Mouse (Mus musculus) v-Abl transformed pro-B cells (cell line): ENCODE data around the gene Vasp.

Source experiments
- in situ Hi-C, 2 experiments: fragments of 400-800 bp; cut with MboI; formaldehyde crosslinking; loops; one replicate each; pipeline ENCODE4 v1.15.1; 2025; ENCODE audit not compliant: unreplicated experiment in 2 of 2

Gene Vasp

DNA sequence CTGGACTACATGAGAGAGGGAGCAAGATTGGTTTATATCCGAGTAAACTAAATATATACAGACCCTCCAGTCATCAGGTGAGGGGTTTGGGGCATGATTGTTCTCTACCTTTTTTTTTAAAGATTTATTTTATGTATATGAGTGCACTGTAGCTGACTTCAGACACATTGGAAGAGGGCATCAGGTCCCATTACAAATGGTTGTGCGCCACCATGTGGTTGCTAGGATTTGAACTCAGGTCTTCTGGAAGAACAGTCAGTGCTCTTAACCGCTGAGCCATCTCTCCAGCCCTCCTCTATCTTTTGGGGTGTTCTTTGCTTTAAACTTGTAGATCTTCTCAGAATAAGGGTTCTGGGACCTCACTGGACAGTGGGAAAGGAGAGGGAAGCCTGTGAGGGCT lies 51.6 kb downstream of the Vasp start:
- in situ Hi-C loops, result no loop called here

DNA sequence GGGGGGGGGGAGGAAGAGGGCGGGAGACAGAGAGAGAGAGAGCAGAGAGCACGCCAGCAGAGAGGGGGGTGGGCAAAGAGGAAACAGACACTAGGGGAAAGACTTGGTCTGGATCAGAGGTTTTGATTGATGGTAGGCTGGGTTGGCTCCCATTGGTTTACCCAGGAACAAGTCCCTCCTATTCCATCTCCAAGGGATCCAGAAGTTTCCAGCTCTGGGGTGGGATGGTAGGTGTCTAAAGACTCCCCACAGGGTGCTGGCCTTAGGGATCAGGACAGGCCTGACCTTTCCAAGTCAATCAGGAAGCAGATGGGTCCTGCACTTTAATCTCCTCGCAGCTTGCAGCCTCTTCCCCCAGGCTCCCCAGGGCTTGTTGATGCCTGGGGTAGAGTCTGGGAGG lies 53.7 kb downstream of the Vasp start:
- in situ Hi-C loops, result no loop called here

DNA sequence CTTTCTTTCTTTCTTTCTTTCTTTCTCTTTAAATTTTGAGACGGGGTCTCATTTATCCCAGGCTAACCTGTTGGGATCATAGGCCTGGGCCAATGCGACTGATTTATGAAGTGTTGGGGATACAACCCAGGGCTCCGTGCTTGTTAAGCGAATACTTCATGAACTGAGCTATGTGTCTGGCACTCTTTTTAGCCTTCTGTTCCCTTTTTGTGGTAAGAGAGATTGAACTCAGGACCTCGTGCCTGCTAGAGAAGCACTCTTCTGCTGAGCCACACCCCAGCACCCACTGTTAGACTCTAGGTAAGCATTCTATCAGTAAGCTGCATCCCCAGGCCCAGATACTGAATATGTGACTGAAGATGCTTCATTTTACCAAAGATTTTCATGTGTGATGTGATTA lies 54.1 kb downstream of the Vasp start:
- in situ Hi-C loops, result no loop called here

DNA sequence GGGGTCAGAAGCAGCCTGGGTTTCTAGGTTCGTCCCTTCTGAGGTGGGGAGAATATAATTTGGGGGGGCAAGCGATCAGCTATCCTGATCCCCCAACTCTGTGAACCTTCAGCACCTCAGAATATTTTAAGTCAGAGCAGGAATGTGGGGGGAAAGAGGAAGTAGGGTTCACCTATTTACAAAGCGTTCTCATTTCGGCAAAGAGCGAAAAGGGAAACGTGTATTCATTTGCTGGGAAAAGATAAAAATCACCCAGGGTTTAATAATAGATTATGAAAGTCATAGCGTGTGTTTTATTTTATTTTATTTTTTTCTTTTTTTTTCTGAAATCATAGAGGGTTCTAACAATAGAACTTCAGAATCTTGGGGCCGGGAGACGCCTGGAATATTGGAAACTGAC lies 56.7 kb downstream of the Vasp start:
- in situ Hi-C loops, result no loop called here

DNA sequence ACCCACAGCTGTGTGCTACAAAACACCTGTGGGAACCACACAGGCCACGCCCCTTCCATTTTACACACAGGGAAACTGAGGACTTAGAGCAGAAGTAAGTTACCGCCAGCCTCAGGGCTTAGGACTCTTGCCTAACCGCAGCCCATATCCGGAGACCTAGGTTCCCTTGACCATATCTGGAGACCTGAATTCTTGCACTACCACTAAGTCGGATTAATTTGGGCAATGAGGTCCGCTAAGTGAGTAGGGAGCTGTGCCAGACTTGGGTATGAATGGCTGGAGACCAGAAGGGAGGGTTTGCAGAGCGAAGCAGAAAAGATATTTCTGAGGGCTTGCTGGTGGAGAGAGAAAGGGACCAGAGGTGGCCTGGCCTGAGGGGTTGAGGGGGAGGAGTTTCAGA lies 57.2 kb downstream of the Vasp start:
- in situ Hi-C loops, result no loop called here

DNA sequence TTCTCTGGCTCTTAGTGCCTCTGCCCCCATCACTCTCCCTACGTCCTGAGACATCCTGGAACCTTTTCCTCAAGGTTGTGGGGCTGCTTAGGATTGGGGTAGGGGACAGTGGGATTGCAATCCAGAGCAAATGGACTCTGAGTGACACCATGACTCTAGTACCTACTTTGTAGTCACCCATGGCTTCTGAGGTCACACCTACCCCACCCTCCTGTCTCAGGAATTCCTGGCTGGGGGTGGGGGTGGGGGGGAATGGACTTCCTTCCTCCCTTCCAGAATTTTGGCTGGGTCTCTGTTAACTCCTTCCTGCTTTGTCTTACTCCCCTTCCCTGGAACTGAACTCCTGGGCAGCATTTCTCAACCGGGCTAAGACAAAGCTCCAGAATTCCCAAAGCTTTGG lies 58.2 kb downstream of the Vasp start:
- in situ Hi-C loops, result no loop called here

DNA sequence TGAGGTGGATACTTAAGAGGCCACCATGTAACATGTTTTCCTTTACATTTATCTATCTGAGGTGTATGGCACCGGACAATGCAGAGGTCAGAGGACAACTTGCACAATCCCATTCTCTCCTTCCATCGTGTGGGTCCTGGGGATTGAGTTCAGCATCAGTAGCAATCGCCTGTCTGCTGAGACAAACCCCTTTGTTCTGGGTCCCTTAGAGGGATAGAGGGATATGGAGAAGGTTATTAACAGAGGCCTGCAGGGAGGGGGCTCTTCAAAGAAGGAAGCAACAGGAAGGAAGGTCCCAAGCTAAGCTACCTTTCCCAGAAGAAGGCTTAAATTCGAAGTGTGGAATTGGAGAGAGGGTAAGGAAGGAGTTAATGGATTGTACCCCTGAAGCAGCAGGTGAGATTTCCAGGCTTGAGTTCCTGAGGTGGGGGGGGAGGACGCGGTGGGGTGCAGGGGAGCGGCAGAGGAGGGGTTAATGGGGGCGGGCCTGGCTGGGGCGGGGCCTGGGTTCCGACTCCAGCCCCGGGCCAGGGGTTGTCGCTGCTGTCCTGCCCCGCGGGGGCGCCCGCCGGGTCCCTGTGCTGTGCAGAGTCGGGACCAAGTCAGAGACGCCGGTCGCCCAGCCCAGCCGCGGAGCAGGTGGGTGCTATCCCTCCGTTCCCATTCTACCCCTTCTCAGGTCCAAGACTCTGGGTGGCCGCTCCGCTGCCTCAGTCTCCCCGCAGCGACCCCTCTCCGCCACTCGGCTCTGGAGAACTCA lies 59.4 kb downstream of the Vasp start, which contains the start of gene Gpr4:
Gene Gpr4 (plus strand): TSS at position 543 of the 760 bp plus-strand sequence.
- in situ Hi-C loops, result no loop called here

DNA sequence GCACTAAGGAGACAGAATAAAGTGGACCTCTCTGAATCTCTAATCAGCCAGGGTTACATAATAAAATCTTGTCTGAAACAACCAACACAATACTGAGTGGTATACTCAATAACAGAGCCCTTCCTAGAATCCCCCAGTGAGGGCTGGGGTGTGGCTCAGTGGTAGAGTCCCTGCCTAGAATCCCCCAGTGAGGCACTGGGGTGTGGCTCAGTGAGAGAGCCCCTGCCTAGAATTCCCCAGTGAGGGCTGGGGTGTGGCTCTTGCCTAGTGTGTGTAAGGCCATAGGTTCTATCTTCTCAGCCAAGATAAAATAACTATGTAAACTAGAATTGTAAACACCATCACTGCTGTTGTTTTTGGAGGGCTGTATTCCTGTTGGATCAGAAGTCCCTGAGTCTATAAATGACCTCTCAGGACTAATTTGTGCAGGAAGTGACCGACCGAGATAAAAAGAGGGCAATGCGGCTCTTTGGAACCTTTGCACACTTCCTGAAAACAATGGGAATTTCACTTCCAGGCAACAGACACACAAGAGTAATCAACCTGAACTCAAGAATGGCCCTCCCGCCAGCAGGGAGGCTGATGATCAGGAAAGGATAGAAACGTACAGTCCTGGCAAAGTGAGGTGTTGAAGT lies 60.5 kb downstream of the Vasp start:
- in situ Hi-C loops, result no loop called here

DNA sequence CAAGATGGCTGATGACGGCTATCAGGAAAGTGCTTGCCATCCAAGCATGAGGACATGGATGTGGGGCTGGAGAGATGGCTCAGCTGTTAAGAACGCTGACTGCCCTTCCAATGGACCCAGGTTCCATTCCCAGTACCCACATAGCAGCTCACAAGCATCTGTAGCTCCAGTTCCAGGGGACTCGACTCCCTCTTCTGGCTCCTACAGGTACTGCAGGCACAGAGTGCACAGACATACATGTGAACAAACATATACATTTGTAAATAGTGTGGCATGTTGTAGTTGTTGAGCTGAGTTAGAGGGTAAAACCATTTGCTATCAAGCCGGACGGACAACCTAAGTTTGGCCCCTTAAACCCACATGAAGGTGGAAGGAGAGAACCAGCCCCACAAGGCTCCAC lies 61.6 kb downstream of the Vasp start:
- in situ Hi-C loops, result no loop called here

DNA sequence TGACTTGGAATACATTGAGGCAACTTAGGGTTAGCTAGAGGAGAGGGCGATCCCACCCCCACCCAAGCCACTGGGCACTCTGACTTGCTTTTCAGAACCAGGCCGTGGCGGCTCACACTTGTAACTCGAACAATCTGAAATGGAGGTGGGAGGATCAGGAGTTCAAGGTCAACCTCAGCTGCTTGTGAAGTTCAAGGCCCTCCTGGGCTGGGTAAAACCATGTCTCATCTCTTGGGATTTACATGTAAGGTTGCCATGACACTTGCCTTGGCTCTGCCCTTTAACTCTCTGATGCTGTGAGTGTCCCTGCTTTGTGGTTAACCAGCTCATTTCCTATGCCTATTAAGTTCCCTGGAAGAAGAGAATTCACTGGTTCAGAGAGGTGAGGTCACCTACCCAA lies 62.1 kb downstream of the Vasp start:
- in situ Hi-C loops, result no loop called here

DNA sequence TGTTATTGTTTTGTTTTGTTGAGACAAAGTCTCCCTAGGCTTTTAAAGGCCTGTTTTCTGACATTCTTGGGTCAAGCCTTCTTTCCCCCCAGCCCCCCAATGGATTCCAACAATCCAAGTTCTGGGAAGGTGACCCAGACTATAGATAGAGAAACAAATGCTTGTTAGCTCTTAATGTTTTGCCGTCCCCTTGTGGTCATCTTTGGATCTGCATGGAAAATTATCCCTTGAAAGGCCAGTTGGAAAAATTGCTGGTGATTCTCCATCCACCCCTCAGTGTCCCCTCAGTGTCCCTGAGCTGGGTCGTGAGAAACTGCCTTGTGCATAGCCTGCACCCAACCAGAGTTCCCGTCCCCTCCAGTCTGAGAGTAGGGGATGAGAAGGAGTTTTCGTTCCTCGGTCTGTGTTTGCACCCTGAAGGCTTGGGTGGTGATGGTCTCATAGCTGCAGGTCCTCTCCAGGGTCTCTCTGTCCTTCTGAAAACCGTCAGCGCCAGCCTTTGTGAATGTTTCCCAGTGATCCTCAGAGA lies 62.6 kb downstream of the Vasp start:
- in situ Hi-C loops, result no loop called here

DNA sequence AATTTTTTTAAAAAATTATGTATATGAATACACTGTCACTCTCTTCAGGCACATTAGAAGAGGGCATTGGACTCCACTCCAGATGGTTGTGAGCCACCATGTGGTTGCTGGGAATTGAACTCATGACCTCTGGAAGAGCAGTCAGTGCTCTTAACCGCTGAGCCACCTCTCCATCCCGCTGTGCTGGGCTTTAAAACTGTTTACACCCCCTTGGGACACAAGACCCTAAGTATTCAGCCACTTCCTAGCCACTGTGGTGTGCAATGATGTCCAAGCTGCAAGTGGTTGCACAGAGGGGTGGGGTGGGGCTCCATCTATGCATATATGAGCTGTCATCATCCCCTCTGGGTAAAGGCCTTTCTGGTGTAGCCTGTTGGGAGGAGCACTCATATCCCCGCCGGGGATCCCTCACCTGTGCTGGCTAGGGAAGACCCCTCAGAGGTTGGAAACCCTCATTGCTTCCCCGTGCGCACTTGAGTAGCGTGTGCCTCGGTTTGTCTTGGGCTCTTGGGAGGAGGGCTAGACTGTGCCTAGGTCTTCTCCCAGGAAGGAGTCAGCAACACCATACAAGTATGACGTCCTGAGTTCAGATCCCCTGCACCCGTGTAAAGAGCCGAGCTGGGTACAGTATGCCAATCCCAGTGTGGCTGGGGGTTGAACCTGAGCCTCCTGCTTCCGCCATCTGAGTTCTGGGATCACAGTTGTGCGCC lies 63.3 kb downstream of the Vasp start:
- in situ Hi-C loops, result no loop called here
